Mouse (Mus musculus): Measurements from ENCODE around the gene Polr1d. TPM values are rescaled to one million over a fixed set of nuclear protein-coding genes. Genes with fewer than 3 reads are reported as not detected.

Polr1d gene
- total RNA-seq, 2 experiments from 2014 or later = 131 to 162 TPM

DNA sequence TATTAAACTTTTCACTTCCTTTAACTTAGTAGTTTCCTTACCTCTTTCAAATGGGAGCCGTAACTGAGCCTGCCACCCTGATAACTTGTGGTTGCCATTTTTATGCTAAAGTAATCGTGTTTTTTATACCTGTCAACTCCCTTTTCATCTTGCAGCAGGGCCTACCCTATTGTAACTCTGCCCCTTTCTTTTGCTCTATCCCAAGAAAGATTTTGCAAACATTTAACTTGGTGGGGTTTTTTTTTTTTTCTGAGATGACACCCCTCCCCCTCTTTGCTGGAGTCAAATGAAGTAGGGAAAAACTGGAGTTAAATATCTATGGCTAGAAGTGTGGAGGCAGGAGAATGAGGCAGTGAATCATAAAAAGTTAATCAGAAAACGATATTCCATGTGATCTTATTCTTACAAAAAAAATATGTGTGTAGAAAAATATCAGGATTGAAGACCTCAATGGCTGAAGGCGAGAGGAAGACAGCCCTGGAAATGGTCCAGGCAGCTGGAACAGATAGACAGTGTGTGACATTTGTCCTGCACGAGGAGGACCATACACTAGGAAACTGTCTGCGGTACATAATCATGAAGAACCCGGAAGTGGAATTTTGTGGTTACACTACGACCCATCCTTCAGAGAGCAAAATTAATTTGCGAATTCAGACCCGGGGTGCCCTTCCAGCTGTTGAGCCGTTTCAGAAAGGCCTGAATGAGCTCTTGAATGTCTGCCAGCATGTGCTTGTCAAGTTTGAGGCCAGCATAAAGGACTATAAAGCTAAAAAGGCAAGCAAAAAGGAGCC, 1.5 kb downstream of the Polr1d start:
- ATAC-seq (replicated peaks; ENCODE audit: poor library complexity) = no peak

DNA sequence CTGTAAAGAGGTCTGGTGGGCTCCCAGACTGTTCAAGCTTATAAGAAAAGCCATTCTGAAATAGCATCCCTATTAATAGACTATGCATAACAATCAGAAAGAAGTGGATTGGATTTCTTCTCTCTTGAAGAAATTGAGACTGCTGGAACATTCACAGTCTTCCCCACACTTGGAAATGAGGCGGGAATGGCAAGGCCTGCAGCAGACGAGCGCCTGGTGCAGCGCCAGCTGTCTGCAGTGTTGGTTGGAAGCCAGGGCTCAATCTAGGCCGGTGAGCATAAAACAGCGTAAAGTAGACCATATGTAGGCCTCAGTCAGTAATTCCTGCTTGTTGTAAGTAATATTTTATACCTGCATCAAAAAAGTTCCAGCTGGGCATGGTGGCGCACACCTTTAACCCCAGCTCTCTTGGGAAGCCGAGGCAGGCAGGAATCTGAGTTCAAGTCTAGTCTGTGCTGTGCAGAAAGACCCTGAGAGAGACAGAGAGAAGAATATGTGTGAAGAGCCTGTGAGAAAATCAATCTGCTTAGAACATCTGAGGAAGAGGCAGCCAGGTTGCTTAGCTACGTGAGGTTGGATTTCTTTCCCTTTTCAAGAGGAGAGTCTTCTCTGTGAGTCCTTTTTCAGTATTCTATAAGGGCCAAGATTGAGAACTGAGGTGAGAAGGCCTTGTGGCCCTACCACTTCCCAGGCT, 8.5 kb downstream of the Polr1d start:
- ATAC-seq (replicated peaks; ENCODE audit: poor library complexity) = no peak

DNA sequence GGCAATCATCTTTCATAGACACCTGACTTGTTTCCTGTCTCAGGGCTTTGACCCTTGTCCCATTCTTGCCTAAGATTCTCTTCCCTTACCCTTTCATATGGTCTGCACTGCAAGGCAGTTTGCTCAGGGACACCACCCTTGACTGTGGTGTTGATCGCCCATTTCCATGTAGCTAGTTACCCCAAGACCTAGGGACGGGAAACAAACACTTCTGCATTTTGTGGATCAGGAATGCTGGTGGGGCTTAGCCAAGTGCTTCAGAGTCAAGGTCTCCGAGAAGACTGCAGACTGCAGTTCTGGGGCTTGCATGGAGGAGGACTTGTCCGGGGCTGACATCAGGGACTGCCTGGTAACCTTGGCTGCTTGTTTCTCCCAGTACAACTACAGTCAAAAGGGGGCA, 10.0 kb downstream of the Polr1d start:
- no peak for ATAC-seq (replicated peaks; ENCODE audit: poor library complexity)

DNA sequence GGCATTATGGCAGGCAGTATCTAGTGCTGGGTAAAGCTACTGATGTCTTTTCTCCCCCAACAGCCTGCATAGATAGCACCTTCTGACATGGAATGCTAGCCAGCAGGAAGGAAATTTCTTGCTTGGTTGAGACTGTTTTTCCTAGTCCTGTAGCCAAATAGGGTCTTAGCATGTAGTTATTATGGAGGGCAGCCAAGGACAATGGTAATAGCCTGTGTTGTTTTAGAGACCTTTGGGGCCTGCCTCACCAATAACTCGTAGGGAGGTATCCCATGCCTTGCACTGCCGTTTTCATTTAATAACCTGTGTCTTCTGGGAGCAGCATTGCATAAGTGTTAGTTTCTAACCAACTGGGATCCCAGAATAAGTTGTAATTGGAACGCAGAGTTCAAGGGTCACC, 13.0 kb downstream of the Polr1d start:
- ATAC-seq (replicated peaks; ENCODE audit: poor library complexity) = no peak

DNA sequence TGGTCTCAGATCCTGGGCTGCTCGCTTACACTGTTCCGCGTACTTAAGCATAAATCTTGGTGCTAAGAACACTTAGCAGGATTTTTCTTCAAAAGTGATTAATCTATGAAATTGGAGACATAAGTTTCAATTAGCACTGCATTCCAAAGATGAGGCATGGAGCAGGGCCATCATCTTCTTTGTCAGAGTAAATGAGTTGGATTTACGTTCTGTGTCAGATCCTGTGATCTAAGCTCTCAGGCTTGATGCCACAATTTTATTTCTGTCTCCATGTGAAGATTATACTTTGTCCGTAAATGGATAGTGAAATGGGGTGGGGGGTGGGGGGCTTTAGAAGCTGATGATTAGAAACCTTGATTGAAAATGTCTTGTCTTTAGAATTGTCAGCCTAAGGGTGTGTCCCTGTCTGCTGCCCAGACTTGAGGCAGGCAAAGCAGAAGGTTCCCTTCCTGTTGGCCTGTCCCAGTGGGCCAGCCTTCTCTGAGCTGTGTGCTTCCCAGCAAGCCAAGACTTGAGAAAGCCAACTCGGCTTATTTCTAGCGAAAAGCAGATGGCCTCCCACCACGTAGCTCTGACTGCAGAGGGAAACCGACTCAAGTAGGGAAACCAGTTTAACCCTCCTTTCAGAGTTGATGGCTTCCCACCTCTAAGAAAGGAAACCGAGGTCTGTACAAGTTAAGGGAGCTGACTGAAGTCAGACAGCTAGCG, 13.6 kb downstream of the Polr1d start:
- no peak for ATAC-seq (replicated peaks; ENCODE audit: poor library complexity)

DNA sequence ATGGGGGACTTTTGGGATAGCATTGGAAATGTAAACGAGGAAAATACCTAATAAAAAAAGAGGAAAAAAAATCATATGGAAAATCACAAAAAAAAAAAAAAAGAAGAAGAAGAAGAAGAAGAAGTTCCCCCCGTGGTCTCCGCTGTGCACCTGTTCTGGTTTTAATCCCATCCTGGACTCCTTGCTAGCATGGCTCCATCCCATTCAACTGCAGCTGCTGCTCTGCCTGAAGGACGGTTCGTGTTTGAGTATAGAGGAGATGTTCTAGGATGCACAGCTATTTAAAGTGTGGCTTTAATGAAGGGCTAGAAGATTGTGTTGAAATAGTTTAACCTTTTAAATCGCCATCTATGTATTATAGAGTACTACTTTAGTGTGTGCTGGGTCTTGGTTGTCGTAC, 15.6 kb downstream of the Polr1d start:
- ATAC-seq (replicated peaks; ENCODE audit: poor library complexity) = no peak

DNA sequence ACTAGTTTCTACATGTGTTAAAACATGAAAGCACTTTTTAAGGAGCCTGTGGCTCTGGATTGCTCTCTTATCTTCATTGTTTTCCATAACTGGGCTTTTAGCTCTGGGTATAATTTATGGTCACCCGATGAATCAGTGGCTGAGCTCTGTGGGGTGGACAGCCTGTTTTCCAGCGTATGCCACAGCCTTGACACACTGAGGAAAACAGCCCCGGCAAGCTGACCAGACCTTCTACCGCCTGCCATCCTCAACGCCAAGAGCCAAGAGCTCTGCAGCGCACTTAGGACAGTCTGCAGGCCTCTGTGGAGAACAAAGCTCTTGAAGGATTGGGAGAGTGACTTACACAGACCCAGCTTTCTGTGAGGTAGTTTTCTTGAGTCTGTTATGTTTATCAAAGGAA, 17.4 kb downstream of the Polr1d start:
- no peak for ATAC-seq (replicated peaks; ENCODE audit: poor library complexity)

DNA sequence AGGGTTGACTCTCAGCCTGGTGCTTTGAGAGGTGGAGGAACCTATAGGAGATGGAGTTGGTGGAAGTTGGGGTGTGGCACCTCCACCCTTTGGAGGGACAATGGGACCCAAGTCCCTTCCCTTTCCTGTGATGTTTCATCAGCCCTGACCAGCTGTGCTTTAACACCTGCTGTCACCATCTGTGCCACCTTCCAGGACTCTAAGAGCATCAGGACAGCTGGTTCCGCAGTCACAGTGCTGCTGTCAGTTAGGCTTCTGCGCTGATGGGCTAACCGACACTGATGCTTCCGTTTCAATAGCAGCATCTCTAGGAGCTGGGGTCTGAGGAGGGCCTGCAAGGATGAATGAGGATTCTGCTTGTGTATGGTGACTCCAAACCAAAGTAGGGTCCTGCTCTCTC, 19.7 kb downstream of the Polr1d start:
- ATAC-seq (replicated peaks; ENCODE audit: poor library complexity) = no peak

DNA sequence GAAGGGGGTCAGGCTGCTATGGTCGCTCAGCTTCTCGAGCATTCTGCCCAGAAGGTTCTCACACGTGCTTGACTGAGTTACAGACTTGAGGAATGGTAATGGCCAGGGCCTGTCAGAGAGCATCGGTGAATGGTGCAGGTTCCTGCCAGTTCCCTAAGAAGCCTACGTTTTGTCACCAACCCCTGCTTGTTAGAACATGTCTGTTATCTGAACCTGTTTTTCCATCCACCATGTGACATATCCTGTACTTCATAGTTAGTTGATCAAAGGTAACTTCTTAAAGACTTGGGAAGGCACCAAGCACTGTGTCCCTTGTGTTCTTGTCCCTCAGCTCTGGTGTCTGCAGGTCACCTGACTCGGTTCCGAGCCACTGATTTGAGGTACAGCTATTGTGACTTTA, 21.8 kb downstream of the Polr1d start:
- ATAC-seq (replicated peaks; ENCODE audit: poor library complexity) = no peak

DNA sequence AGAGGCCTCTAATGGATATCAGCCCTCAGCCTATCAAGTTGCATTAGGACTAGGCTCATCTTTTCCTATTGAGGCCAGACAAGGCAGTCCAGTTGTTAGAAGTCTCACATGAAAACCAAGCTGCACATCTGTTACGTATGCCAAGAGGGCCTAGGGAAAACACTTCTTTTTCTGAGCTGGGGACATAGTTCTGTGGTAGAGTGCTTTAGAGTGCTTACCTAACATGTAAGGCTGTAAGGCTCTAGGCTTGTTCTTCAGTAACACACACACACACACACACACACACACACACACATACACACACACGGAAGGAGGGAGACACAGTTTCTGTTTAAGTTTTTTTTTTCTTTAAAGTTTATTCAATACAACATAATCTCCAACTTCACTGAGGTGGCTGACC, 23.3 kb downstream of the Polr1d start:
- ATAC-seq (replicated peaks; ENCODE audit: poor library complexity) = no peak

DNA sequence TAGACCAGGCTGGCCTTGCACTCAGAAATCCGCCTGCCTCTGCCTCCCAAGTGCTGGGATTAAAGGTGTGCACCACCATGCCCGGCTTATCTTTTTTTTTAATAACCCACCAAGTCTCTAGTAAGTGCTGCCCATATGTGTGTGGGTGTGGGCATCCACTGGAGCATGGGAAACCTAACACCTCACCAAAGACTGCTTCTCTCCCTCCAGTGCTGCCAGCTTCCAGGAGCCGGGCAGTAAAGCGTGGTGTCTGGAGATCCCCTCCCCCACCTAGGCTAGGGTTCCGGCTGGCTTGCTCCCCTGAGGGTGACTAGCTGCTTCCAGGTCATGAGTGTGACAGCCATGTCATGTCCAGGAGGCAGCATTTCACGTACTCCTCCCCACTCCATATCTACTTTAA, 25.4 kb downstream of the Polr1d start:
- ATAC-seq (replicated peaks; ENCODE audit: poor library complexity) = no peak

DNA sequence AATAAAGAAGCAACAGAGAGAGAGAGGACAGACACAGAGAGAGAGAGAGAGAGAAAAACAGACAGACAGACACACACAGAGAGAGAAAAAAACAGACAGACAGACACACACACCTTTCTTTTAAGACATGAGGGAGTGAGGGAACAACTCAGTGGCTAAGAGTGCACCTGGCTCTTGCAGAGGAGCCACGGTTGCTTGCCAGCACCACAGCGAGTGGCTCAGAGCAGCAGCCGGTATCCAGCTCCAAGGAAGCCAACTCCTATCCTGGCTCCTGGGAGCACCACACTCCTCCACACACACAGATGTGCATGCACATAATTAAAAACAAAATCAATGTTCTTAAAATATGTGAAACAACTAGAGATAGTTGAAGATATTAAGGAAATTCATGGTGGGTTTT, 30.4 kb downstream of the Polr1d start:
- ATAC-seq (replicated peaks; ENCODE audit: poor library complexity) = no peak

DNA sequence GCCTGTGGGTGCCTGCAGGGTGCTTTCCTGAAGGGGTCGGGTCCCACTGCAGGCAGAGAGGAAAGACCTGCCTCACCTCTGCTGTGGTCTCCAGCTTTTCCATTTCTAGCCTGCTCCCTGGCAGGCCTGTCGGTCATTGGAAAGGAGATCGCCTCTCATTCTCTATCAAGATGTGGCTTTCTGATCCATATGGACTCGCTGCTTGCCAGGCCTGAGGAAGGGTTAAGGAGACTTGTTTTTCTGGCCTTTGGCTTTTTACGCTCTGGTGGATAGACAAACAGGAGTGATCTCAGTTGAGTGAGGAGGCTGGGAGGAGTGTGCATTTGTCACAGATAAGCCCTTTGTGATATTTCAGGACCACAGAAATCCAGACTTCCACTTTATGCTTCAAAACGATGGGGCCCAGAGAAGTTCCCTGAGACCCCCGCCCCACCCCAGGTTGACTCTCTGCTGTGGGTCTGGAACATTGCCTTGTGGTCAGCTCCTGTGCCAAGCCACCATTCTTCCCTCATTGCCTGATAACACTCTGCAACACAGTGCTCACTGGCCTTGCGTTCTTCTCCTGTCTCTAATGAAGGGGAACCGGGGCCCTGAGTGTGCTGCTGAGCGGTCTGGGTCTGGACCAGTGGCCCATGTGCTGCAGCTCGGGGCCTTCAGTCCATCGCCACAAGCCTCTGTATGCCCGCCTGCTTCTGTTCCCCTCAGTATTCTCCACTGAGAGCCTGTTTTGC, 32.2 kb downstream of the Polr1d start:
- ATAC-seq (replicated peaks; ENCODE audit: poor library complexity) = no peak

DNA sequence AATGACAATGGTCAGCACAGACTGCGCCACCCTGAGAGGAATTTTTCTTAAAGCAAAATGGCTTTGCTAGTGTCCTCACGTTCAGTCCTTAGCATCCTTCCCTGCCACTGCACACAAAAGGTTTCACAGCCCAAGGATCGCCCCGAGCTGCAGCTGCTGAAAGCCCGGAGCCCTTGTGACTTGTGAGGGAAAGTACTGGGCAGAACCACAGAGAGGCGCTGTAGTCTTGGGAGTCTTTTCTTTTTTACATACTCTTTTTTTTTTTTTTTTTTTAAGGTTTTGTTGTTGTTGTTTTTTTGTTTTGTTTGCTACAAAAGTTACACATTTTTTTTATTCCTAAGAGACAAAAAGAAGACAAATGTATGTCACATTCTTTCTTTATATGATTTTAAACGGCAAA, 37.9 kb downstream of the Polr1d start:
- 0 out of 2 replicates have a peak, but pooled peaks have one; percentile 17 for ATAC-seq (replicated peaks; ENCODE audit: poor library complexity)

DNA sequence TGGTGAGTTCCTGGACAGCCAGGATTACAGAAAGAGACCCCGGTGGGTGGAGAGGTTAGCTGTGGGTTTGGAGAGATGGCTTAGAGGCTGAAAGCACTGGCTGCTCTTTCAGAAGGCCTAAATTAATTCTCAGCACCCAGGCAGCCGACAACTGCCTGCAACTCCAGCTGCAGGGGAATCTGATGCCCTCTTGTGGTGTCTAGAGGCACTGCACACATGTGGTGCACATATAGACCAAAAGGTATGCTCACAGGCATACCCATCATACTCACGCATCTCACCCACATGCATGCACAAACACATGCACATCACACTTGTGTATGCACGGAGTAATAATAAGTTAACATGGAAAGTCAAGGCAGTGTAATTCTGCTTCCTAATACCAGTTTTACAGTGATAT, 38.8 kb downstream of the Polr1d start:
- ATAC-seq (replicated peaks; ENCODE audit: poor library complexity) = no peak

DNA sequence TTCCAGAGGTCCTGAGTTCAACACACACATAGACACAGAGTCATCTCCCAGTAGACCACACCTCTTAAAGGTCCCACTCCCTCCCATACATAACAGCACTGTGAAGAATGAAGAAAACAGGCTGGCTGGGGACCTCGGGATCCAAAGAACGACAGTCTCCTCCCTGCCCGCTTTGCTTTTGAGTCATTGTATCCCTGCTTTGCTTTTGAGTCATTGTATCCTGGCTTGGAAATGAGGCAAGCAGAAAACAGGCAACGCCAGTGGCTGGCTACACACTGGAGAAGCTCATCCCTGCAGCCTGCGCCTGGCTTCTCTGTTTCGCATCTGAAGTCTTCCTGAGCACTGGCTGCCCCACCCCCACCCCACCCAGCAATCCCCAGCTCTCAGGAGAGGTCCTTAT, 40.2 kb downstream of the Polr1d start:
- no peak for ATAC-seq (replicated peaks; ENCODE audit: poor library complexity)

DNA sequence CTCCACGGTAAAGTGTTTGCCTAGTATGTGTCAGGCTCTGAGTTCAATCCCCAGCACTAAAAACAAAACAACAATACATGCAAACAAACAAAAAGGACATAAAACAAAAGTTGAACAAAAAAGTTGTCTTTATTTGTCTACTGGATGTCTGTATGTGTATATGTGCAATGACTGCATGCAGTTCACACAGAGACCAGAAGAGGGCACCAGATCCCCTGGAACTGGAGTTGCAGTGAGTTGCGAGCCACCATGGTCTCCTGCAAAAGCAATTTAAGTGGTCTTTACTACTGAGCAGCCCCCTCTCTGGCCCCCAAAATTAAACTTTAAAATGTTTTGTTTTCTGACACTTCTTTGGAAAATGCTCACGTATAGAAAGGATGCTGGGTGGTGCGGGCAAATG, 44.3 kb downstream of the Polr1d start:
- ATAC-seq (replicated peaks; ENCODE audit: poor library complexity) = no peak

DNA sequence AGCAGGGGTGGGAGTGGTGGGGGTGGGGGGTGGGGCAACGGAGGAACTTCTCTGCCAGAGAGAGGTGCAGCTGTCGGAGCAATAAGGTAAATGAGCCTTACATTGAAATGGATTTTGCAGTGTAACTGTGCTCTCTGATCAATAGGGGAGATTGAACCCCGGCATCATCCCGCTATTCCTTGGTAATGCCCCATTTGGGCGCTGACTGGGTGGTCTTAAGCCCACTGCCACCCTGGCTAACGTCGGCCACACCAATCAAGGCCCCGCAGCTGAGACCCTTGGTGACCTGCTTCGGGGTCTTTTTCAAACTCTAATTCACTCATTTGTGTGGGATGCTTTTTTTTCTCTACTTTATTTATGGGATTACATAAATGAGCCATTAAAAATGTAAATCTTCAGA, 47.9 kb downstream of the Polr1d start:
- ATAC-seq (replicated peaks; ENCODE audit: poor library complexity) = no peak

DNA sequence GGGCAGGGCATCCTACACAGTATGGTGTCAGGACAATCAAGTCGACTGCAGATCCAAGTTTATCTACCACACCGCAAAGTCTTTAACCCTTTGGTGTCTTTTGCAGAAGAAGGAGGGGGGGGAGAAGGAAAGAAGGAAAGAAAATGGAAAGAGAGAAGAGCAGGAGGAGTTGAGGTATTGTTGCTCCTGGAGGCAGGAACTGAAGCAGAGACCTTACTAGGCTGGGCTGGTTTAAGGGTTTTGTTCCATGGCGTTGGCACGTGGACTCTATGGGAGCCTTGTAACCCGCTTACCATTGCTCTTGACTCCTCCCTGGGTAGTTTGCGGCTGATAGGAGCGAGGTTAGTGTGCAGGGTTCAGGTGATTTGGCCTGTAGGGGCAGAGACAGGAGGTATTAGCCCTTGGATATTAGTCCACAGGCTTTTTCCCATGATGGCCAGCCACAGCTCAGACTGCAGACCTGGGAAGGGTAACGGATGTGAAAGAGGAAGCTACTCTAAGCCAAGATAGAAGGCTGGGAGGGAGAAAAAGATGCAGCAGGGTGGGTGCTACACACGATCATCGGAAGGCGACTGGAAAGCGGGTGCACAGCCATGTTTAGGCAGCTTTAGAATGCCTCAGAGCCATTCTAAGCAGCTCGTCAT, 48.8 kb downstream of the Polr1d start:
- no peak for ATAC-seq (replicated peaks; ENCODE audit: poor library complexity)

DNA sequence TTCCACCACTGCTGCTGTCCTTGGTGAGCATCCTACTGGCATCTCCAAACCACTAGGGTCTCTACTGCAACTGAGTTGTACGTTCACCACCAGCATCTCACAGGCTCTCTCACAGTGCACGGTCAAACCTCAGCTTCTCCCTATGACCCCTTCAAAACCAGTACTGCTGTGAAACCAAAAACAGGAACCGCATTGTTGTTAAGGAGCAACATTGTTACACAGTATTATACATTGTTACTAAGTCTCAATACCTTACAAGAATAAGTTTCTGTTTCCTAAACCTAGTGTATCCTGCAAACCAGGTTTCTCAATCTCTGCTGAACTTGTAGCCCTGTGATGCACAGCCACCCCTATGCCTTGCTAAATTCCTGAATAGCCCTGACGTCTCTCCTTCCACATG, 51.0 kb downstream of the Polr1d start:
- ATAC-seq (replicated peaks; ENCODE audit: poor library complexity) = peak; percentile 39; the same call in 1 of the 2 replicates

DNA sequence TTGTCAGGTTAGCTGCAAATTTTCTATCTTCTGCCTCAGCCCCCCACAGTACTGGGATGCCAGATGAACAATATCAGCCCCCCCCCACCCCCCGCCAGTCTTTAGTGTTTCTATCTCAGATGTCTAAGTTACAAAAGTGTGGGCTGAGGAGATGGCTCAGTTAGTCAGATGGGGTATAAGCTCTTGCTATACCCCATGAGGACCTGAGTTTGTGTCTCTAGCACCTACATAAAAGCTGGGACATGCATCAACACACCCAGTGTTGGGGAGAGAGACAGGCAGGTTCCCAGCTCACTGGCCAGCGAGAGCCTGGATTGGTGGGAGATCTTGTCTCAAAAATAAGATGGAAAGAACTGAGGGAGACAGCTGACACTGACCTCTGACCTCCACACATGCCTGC, 52.6 kb downstream of the Polr1d start:
- ATAC-seq (replicated peaks; ENCODE audit: poor library complexity) = no peak

All from megakaryocyte progenitor cell, adult 5-6 weeks (primary cell).